Mouse (Mus musculus): ENCODE measurements around the gene Ccdc162.

- TF ChIP-seq CTCF (IDR thresholded peaks at IDR 0.05; ENCODE audit: low read depth, low read length) = no peak
- no peak for TF ChIP-seq TAL1 (conservative IDR thresholded peaks at IDR 0.05; ENCODE audit: low read depth, low read length)
- no peak for TF ChIP-seq POLR2AphosphoS5 (IDR thresholded peaks at IDR 0.05; ENCODE audit: insufficient replicate concordance, low read depth, low read length)
- TF ChIP-seq GATA1 (IDR thresholded peaks at IDR 0.05; ENCODE audit: borderline replicate concordance, low read length) = no peak
Measured at GRCm38 (mm10) chr10:41490518-41490873, 225.9 kb downstream of the Ccdc162 start.
